Mouse (Mus musculus) lung, adult 2 months (tissue): Measurements from ENCODE around the gene Dchs1.

Experiments
- CTCF ChIP-seq: fragments of 200-500 bp; IDR thresholded peaks from 2 replicates; pipeline ENCODE4 v1.5.1; 2011; ENCODE audit warnings: mild to moderate bottlenecking, low read length, control low read depth; ENCODE audit not compliant: insufficient read depth
- POLR2A ChIP-seq: fragments of 200-500 bp; IDR thresholded peaks from 2 replicates; pipeline ENCODE4 v1.6.1; 2011; ENCODE audit warnings: low read depth, mild to moderate bottlenecking, control low read depth, low read length, borderline replicate concordance; ENCODE audit errors: extremely low read depth

- TF ChIP-seq CTCF (no peak), POLR2A (no peak)
Measured at GRCm38 (mm10) chr7:105803428-105803827, 16.0 kb upstream of the Dchs1 start.
